Mouse (Mus musculus) heart, postnatal 4 days (tissue): ENCODE results near the gene Tubgcp6. TPM values are rescaled to one million over a fixed set of nuclear protein-coding genes. Genes with fewer than 3 reads are reported as not detected.

Source experiments
- DNase-seq: peaks from one replicate; pipeline ENCODE4 v3.0.0; 2021
- total RNA-seq, 2 experiments: library from RNA; stranded (reverse); gene quantifications; 2 replicates each; pipeline ENCODE4 v1.2.3; 2021

Gene Tubgcp6
- total RNA-seq, 2 experiments from 2014 or later = 15.9 to 16.1 TPM

DNA sequence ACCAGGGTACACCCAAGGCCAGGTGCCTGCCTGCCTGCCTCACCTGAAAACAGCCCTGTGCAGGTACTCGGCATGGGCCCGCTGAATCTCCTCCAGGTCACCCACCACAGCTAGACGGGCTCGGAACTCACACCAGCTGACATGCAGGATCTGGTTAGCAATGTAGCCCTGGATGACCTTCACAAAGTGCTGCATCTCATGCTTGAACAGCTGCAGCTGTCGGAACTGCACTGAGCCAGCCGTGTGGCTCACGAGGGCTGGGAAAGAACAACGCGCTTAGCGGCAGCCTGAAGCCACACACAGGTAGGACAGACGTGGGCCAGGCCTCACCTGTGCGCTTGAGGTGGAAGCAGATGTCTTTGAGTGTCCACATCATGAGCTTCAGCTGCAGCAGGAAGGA, 22.1 kb downstream of the Tubgcp6 start:
- no peak for DNase-seq

GRCm38 (mm10) chr15:89098616-89099015, 24.3 kb downstream of the Tubgcp6 start:
- no peak for DNase-seq

GRCm38 (mm10) chr15:89097450-89097849, 25.5 kb downstream of the Tubgcp6 start:
- no peak for DNase-seq

DNA sequence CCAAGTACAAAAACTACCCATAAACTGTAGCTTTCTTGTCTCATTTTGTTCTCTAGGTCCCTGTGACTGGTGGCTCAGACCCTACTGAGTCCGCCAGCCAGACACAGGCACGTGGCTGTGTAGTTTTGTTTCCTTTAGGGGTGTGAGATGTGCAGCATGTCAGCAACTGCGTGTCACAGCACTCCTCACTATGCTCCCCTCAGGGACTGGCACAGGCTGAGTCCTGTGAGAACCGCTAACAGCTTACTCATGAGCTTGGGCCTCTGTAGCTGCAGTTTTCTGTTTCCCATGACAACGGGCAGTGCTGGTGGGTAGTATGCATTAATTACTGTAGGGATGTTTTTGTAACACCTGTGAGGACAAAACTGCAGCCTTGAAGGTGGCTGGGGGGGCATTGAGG, 30.7 kb downstream of the Tubgcp6 start:
- no peak for DNase-seq

DNA sequence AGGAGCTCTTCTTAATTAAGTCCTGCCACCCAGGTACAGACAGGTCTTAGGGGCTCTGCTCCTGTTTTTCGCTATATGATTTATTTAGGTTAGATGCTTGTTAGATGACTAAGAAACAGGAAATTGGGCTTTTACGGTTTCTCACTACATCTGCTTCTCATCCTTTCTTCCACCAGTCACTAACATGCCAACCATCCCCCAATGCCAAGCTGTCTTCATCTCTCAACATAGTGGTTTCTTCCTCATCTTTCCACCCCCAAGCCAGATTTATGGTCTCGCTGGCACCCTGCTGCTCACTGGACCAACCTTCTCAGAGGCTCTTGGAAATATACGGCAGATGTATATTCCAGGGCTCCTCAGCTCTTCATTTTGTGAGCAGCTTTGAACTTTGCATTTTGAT, 32.2 kb downstream of the Tubgcp6 start:
- no peak for DNase-seq

DNA sequence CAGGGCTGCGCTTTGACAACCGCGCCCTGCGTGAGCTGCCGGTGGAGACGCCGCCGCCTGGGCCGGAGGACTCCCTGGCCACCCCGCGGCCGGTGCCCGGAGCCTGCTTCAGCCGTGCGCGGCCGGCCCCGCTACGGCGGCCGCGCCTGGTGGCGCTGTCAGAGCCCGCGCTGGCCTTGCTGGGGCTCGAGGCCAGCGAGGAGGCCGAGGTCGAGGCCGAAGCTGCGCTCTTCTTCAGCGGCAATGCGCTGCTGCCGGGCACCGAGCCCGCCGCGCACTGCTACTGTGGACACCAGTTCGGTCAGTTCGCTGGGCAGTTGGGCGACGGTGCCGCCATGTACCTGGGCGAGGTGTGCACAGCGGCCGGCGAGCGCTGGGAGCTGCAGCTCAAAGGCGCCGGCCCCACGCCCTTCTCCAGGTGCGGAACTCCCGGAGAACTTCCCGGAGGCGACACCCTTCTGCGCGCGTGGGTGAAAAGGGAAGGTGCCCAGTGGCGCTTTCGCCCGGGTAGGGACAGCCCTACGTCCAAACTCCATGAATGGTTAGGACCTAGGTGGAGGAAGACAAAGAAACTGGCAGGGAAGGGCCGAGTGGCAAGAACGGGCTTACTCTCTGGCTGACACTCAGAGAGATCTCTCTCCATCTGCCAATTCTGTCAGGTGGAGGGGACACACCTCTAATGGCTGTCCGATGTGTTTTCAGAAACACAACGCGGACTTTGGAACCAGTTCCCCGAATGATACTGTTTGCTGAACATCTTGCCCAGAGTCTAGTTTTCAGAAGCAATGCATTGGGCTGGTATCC, 33.5 kb downstream of the Tubgcp6 start:
- DNase-seq = peak; percentile 43

- DNase-seq = peak; percentile 93
Observed at GRCm38 (mm10) chr15:89088607-89089247, 34.2 kb downstream of the Tubgcp6 start, which contains the start of gene Selenoo. Gene Selenoo, plus strand, starts transcription at chr15:89089084.

DNA sequence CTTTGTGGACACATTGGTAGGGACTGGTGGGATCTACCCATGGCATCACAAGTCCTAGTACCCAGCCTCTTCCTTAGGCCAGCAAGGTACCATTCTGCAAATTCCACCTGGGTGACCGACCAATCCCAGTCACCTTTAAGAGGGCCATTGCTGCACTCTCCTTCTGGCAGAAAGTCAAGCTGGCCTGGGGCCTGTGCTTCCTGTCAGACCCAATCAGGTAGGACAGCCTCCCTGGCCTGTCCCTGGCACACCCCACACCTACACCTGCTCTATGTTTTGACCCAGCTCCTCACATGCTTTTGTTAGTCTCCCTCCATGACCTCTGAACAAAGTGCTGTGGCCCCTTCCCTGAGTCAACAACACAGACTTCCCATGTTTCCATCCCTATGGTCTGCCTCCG, 38.1 kb downstream of the Tubgcp6 start:
- DNase-seq = no peak

- no peak for DNase-seq
Observed at GRCm38 (mm10) chr15:89083906-89084305, 39.0 kb downstream of the Tubgcp6 start.

DNA sequence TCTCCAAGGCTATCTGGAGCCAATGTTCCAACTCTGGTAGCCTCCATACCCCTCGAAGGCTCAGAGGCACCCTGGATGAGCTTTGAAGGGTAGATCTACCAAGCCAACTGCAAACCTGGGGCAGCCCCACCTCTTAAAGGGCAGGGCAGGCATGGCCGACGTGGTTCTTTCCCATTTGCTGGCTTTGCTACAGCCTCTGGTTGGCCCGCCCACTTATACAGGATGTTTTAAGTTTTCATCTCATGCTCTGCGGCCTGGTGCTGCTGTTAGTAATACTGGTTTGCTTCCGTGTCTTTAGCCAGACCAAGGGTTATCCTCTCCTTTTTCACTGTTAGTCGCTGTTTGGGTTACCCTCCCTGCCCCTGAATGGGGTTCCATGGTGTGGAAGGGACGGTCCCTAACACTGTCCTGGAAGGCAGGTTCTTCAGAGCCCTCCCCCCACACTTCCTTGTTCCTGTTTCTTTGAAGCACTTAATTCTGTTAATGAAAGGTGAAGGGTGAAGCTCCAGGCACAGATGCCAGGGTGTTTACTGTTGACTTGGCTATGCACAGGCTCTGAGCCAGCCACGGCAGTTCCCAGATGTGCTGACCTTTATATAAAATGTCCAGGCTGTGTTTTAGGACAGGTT, 44.6 kb downstream of the Tubgcp6 start:
- DNase-seq = peak; percentile 43

- peak; percentile 65 for DNase-seq
Observed at GRCm38 (mm10) chr15:89076156-89076731, 46.7 kb downstream of the Tubgcp6 start.

GRCm38 (mm10) chr15:89075478-89076147, 47.3 kb downstream of the Tubgcp6 start:
- peak; percentile 93 for DNase-seq

- no peak for DNase-seq
Observed at GRCm38 (mm10) chr15:89074613-89075477, 48.1 kb downstream of the Tubgcp6 start, which contains the start of gene Trabd. Gene Trabd, plus strand, starts transcription at chr15:89075124.

DNA sequence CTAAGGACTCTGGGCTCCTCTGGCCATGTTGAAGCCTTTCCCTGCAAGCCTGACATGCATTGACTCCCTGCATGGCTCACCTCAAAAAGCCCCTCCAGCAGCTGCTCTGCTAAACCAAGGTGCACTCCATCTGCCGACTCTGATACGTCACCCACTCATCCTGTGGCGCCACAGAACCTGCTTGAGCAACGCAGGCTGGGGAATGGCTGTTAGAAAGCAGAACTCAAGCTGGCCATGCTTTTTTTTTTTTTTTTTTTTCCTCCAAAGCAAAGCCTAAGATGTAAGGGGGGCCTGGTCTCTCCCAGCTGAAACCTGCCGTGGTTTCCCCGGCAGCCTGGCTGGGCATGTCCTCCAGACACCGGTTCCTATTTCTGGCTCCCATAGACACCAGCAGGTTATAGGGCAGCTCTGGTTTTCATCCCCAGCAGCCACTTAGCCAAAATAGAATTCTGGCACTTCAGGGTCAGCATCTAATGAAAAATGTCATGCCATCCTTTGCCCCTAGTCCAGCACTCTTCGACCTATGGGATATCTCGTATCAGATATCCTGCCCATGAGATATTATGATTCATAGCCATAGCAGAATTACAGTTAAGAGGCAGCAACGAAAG, 48.8 kb downstream of the Tubgcp6 start:
- peak; percentile 62 for DNase-seq

- no peak for DNase-seq
Observed at GRCm38 (mm10) chr15:89070606-89071005, 52.3 kb downstream of the Tubgcp6 start.

- no peak for DNase-seq
Observed at GRCm38 (mm10) chr15:89069336-89069840, 53.5 kb downstream of the Tubgcp6 start.

DNA sequence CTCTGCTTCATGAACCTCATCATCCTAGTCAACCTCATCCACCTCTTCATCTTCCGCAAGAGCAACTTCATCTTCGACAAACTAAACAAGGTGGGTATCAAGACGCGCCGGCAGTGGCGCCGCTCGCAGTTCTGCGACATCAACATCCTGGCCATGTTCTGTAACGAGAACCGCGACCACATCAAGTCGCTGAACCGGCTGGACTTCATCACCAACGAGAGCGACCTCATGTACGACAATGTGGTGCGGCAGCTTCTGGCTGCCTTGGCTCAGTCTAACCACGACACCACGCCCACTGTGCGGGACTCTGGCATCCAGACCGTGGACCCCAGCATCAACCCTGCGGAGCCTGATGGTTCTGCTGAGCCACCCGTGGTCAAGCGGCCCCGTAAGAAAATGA, 54.7 kb downstream of the Tubgcp6 start:
- no peak for DNase-seq

DNA sequence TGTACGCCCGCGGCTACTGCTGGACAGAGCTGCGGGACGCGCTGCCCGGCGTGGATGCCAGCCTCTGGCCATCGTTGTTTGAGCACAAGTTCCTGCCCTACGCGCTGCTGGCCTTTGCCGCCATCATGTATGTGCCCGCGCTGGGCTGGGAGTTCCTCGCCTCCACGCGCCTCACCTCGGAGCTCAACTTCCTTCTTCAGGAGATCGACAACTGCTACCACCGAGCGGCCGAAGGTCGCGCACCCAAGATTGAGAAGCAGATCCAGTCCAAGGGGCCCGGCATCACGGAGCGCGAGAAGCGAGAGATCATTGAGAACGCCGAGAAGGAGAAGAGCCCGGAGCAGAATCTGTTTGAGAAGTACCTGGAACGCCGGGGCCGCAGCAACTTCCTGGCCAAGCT, 55.3 kb downstream of the Tubgcp6 start:
- DNase-seq = no peak

- no peak for DNase-seq
Observed at GRCm38 (mm10) chr15:89064891-89065290, 58.0 kb downstream of the Tubgcp6 start.

GRCm38 (mm10) chr15:89063536-89063935, 59.4 kb downstream of the Tubgcp6 start:
- no peak for DNase-seq

DNA sequence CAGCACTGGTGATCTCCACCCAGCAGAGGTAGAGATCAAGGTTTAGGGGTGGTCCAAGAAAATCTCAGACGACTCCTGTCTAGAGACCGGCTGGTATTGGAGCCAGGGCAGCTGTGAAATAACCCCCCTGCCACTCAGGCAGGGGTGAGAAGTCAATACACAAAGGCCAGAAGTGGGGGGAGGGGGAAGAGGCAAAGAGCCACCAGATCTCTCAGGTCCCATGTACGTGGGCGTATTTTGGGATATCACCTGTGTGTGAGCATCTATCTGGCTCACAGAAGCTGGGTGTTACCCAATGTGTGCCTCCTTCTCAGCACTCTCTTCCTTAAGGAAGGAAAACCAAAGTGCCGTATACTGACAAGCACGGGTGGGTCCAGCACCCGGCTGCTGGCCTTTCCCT, 59.9 kb downstream of the Tubgcp6 start:
- DNase-seq = no peak
